Mouse (Mus musculus) testis, adult 2 months (tissue): ENCODE results near the gene Pip5k1a. TPM values are rescaled to one million over a fixed set of nuclear protein-coding genes. Genes with fewer than 3 reads are reported as not detected.

Source experiments
- H3K27ac ChIP-seq: fragments of 200-500 bp; 2 replicates; pipeline ENCODE4 v1.5.1; 2012; ENCODE audit warnings: low read depth, low read length; ENCODE audit not compliant: control insufficient read depth, insufficient read depth
- H3K27me3 ChIP-seq: fragments of 200-500 bp; 2 replicates; pipeline ENCODE4 v1.6.1; 2012; ENCODE audit warnings: mild to moderate bottlenecking, low read length, moderate library complexity; ENCODE audit not compliant: control insufficient read depth, insufficient read depth
- H3K36me3 ChIP-seq: fragments of 200-500 bp; 2 replicates; pipeline ENCODE4 v1.6.1; 2012; ENCODE audit warnings: mild to moderate bottlenecking, low read length; ENCODE audit not compliant: control insufficient read depth, insufficient read depth
- H3K4me1 ChIP-seq: fragments of 200-500 bp; 2 replicates; pipeline ENCODE4 v1.6.1; 2012; ENCODE audit warnings: low read length; ENCODE audit not compliant: control insufficient read depth, insufficient read depth
- H3K4me3 ChIP-seq: fragments of 200-500 bp; 2 replicates; pipeline ENCODE4 v1.5.1; 2012; ENCODE audit warnings: low read depth, mild to moderate bottlenecking, low read length, moderate library complexity, mixed read lengths; ENCODE audit not compliant: control insufficient read depth
- CTCF ChIP-seq: fragments of 200-500 bp; IDR thresholded peaks from 2 replicates; pipeline ENCODE4 v1.5.1; 2012; ENCODE audit warnings: low read depth, mild to moderate bottlenecking, inconsistent platforms, low read length, moderate library complexity; ENCODE audit not compliant: control insufficient read depth, insufficient read depth, insufficient replicate concordance
- POLR2A ChIP-seq: fragments of 200-500 bp; IDR thresholded peaks from 2 replicates; pipeline ENCODE4 v1.6.1; 2012; ENCODE audit warnings: low read depth, mild to moderate bottlenecking, inconsistent platforms, low read length, moderate library complexity; ENCODE audit not compliant: control insufficient read depth
- polyA plus RNA-seq: library from polyadenylated mRNA; depleted of rRNA; stranded (reverse); fragments of >200 nt; gene quantifications from 2 replicates; pipeline ENCODE4 v1.2.3, GENCODE M21; 2012; rRNA removed

Pip5k1a gene
- polyA plus RNA-seq = 14.4 and 17.8 TPM in 2 replicates

- TF ChIP-seq CTCF (no peak), POLR2A (peak; percentile 87)
- Histone ChIP-seq H3K4me3 (peak within 1 kb of the TSS; percentile 86), H3K4me1 (no peaks in the 10 kb centered on the region), H3K36me3 (no peaks in the 10 kb centered on the region), H3K27me3 (no peaks in the 10 kb centered on the region), H3K27ac (peak within 1 kb of the TSS; percentile 91)
Observed at GRCm38 (mm10) chr3:95106338-95107117, at the start of gene Pip5k1a. Gene Pip5k1a (minus strand): TSS chr3:95106930.

DNA sequence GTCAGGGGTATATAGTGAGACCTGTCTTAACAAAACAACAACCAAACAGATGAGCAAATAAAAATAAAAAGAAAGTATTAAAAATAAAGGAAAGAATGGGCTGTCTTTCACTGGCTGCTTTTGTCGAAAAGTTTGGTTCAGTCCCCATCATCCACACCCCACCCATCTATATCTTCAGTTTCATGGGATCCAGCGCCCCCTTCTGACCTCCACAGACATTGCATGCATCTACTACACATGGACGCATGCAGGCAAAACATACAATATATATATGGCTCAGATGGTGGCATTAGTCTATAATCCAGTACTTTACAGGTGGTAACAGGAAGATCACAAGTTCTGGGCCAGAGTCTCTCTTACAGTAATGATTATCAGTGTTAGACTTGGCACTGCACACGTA, 47.1 kb upstream of the Pip5k1a start:
- H3K27me3 ChIP-seq = no peaks in the 10 kb centered on the region
- peak; percentile 40; the same call in 1 of the 2 replicates for TF ChIP-seq CTCF
- TF ChIP-seq POLR2A = no peak
- H3K36me3 ChIP-seq = no peaks in the 10 kb centered on the region
- H3K4me3 ChIP-seq = no peak overlapping the region
- H3K27ac ChIP-seq = no peak overlapping the region
- H3K4me1 ChIP-seq = no peaks in the 10 kb centered on the region

DNA sequence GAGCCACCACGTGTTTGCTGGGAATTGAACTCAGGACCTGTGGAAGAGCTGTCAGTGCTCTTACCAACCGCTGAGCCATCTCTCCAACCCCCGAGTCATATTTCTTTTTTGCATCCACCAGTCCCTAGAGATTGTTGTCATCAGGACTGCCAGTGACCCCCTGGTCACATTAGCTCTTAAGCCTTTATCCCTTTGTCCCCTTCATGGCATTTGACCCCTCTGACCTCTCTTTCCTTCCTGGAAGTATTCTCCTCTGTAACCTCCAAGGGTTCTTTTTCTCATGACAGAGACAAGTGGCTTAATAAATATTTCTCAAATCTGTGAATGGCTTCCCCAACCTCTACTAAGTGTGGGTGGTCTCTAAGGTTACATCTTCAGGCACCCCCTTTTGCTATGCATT, 41.2 kb upstream of the Pip5k1a start:
- no peak overlapping the region for H3K27ac ChIP-seq
- no peaks in the 10 kb centered on the region for H3K36me3 ChIP-seq
- no peaks in the 10 kb centered on the region for H3K4me1 ChIP-seq
- H3K27me3 ChIP-seq = no peaks in the 10 kb centered on the region
- no peak overlapping the region for H3K4me3 ChIP-seq
- TF ChIP-seq POLR2A = no peak
- TF ChIP-seq CTCF = no peak

DNA sequence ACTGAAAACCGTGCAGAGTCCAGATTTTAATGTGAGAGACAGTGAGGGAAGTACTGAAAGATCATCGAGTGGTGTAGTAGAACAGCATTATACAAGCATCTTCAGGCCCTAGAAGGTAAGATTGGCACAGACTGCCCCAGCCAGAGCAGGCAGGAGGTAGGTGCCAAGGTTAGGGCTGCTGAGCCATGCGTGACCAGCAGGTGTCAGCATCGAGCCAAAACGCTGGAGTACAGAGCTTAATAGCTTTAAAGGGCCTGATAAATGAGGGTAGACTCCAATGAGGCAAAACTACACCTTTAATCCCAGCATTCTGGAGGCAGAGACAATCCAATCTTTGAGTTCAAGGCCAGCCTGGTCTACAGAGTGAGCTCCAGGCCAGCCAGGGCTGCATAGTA, 35.9 kb upstream of the Pip5k1a start:
- no peak overlapping the region for H3K4me3 ChIP-seq
- H3K27ac ChIP-seq = no peak overlapping the region
- TF ChIP-seq POLR2A = no peak
- peak; percentile 94; the same call in 1 of the 2 replicates for TF ChIP-seq CTCF
- H3K4me1 ChIP-seq = peaks cover 11% of the 10 kb centered on the region
- no peaks in the 10 kb centered on the region for H3K27me3 ChIP-seq
- no peaks in the 10 kb centered on the region; the same call in 1 of the 2 replicates for H3K36me3 ChIP-seq

DNA sequence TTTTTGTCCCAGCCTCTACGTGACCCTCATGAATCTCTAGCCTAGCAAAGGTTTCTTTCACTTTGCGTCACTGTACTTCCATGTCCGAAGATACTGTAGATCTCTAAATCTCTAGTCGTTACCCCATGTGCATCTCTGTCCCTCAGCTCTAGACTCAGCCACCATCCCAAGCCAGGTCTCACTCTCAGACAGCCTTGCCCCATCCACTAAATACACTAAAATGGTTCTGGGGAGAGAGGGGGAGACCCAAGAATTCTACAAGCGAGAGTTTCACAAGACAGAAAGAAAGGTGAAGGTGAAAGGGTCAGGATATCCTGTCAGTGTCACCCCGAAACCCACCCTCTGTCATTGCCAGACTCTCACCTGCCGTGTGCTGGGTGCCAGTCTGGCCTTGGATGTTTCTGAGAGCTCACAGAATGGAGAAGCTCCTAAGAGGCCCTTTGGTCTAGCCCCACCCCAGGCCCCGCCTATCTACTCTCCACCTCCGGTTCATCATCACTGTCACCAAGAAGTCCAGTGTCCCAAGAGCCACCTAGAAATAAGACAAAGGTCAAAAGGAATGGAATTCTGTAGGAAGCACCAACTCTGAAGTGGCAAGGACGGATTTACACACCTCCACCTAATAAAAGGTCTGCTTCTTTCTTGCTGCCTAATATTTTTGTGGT, 35.4 kb upstream of the Pip5k1a start, which contains the start of gene Tnfaip8l2:
Tnfaip8l2 (minus strand) TSS at position 409 of the 665 bp plus-strand sequence.
- Histone ChIP-seq H3K4me1 (peaks cover 11% of the 10 kb centered on the region), H3K27ac (no peak within 1 kb of the TSS), H3K4me3 (no peak within 1 kb of the TSS), H3K27me3 (no peaks in the 10 kb centered on the region), H3K36me3 (no peaks in the 10 kb centered on the region; the same call in 1 of the 2 replicates)
- TF ChIP-seq CTCF = no peak
- TF ChIP-seq POLR2A = no peak

DNA sequence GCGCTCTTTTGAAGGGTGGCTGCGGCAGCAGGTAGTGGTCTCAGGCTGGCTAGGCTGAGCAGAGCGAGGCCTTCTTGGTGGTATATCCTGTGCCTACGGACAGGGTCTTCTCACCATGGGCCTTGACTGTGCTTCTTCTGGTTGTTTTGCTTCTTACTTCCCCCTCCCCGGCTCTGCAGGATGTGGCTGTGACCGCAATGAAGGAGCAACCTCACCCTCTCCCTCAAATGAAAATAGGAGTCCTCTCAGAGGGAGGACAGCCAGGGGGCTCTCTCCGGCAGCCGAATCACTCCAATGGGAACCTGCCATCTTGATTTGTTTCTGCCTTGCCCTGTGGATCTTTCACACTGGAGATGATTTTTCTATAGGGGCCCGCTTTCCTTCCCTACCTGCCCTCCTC, 34.7 kb upstream of the Pip5k1a start:
- Histone ChIP-seq H3K27ac (no peak overlapping the region), H3K4me3 (no peak overlapping the region), H3K27me3 (no peaks in the 10 kb centered on the region), H3K36me3 (no peaks in the 10 kb centered on the region; the same call in 1 of the 2 replicates), H3K4me1 (peaks cover 11% of the 10 kb centered on the region)
- no peak for TF ChIP-seq POLR2A

- no peak for TF ChIP-seq CTCF
- TF ChIP-seq POLR2A = no peak
- Histone ChIP-seq H3K36me3 (no peaks in the 10 kb centered on the region; the same call in 1 of the 2 replicates), H3K4me1 (peaks cover 11% of the 10 kb centered on the region), H3K27me3 (no peaks in the 10 kb centered on the region), H3K4me3 (peak overlapping the region; percentile 32; the same call in 1 of the 2 replicates), H3K27ac (no peak overlapping the region)
Observed at GRCm38 (mm10) chr3:95140795-95141194, 34.1 kb upstream of the Pip5k1a start.
